Mouse (Mus musculus): ENCODE measurements at regions not wholly inside any gene's neighbourhood (a gene's known extent, or its start where the extent isn't known, plus 50 kb on each side); places are given as distances from the start of the nearest gene placed in this dataset.
"Not testable (repeated sequence)": the region's sequence is repeated elsewhere in the genome, so short reads cannot be mapped to it uniquely, and the experiment has no call there.

DNA sequence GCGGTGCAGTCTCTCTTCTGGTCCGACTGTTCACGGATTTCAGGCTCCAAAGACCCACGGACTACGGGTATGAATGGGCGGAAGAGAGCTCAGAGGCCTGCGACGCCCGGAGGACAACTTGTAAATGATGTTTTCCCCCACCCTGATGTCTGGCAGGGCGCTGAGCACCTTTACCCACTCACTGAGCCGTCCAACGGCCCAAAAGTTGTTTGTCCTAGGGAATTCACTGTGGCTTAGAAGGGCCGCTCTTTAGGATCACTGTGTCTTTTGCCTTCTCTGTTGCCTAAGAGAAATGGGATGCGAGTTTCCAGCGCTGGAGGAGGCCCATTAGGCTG, 98.1 kb upstream of the Tspan5 start:
- H3K36me3 ChIP-seq (ENCODE audit: control insufficient read depth, insufficient read depth) = no peaks in the 10 kb centered on the region
- H3K4me1 ChIP-seq (replicated peaks; ENCODE audit: control insufficient read depth, insufficient read depth, low read length) = peaks cover 17% of the 10 kb centered on the region
- H3K27ac ChIP-seq (ENCODE audit: low read length) = no peak overlapping the region
- peak overlapping the region; percentile 31 for H3K4me2 ChIP-seq (ENCODE audit: low read length)
- 17% methylated on average over 15 of the region's 15 CpGs for WGBS
- H3K9me3 ChIP-seq (ENCODE audit: control insufficient read depth, low read length) = peaks cover 4% of the 10 kb centered on the region; the same call in 1 of the 2 replicates
- no peak for ATAC-seq
- no peaks in the 10 kb centered on the region for H3K27me3 ChIP-seq (replicated peaks; ENCODE audit: control insufficient read depth, insufficient read depth, low read length)
- peak overlapping the region; percentile 24 for H3K9ac ChIP-seq (replicated peaks; ENCODE audit: low read depth, low read length)
- peak overlapping the region; percentile 2 for H3K4me3 ChIP-seq (replicated peaks; ENCODE audit: low read length)

DNA sequence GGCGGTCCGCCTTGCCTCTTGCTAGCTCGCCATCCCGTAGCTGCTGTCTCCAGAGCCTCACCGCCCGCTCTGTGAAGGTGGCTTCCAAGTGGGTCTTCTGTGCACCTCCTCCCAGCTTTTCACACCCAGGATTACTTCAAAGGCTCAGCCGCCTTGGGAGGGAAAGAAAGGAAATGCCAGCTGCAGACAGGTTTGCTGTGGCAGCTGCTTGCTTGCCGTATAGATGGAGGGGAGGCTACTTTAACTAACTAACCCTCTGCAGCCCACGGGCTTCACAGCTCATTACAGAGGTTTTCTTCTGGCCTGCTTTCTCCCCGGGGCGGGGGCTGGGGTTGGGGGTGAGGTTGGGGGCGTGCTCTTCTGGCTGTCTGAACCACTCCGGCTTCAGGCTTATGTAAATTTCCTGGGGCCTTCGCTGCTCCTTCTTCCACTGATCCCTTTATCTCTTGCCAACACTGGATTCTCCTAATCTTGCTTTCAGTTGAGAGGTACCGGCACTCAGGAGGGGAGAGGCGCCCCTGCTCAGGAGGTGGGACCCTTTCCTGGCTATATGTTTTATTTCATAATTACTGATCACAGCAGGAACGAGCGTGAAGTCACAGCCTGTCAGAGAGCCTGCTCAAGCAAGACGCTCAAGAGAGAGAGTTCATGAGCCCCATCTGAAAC, 97.6 kb upstream of the Tspan5 start:
- Histone ChIP-seq H3K27ac (ENCODE audit: low read length) (no peak overlapping the region), H3K9ac (replicated peaks; ENCODE audit: low read depth, low read length) (peak overlapping the region; percentile 24), H3K27me3 (replicated peaks; ENCODE audit: control insufficient read depth, insufficient read depth, low read length) (no peaks in the 10 kb centered on the region), H3K9me3 (ENCODE audit: control insufficient read depth, low read length) (peaks cover 4% of the 10 kb centered on the region; the same call in 1 of the 2 replicates), H3K36me3 (ENCODE audit: control insufficient read depth, insufficient read depth) (no peaks in the 10 kb centered on the region), H3K4me2 (ENCODE audit: low read length) (peak overlapping the region; percentile 31), H3K4me3 (replicated peaks; ENCODE audit: low read length) (peak overlapping the region; percentile 2), H3K4me1 (replicated peaks; ENCODE audit: control insufficient read depth, insufficient read depth, low read length) (peaks cover 17% of the 10 kb centered on the region)
- peak; percentile 80 for ATAC-seq
- WGBS = 3% methylated on average over 19 of the region's 19 CpGs

- H3K4me3 ChIP-seq (replicated peaks; ENCODE audit: low read length) = no peak overlapping the region
- no peaks in the 10 kb centered on the region for H3K27me3 ChIP-seq (replicated peaks; ENCODE audit: control insufficient read depth, insufficient read depth, low read length)
- H3K36me3 ChIP-seq (ENCODE audit: control insufficient read depth, insufficient read depth) = no peaks in the 10 kb centered on the region
- H3K4me2 ChIP-seq (ENCODE audit: low read length) = no peak overlapping the region
- ATAC-seq = 0 out of 2 replicates have a peak, but pooled peaks have one; percentile 7
- peaks cover 4% of the 10 kb centered on the region; the same call in 1 of the 2 replicates for H3K9me3 ChIP-seq (ENCODE audit: control insufficient read depth, low read length)
- H3K9ac ChIP-seq (replicated peaks; ENCODE audit: low read depth, low read length) = no peak overlapping the region
- 0 out of 2 replicates have a peak overlapping the region, but pooled peaks have one; percentile 41 for H3K27ac ChIP-seq (ENCODE audit: low read length)
- WGBS = 14% methylated on average over 3 of the region's 3 CpGs
- peaks cover 17% of the 10 kb centered on the region for H3K4me1 ChIP-seq (replicated peaks; ENCODE audit: control insufficient read depth, insufficient read depth, low read length)
Measured at GRCm38 (mm10) chr3:138645320-138645719, 96.7 kb upstream of the Tspan5 start.

DNA sequence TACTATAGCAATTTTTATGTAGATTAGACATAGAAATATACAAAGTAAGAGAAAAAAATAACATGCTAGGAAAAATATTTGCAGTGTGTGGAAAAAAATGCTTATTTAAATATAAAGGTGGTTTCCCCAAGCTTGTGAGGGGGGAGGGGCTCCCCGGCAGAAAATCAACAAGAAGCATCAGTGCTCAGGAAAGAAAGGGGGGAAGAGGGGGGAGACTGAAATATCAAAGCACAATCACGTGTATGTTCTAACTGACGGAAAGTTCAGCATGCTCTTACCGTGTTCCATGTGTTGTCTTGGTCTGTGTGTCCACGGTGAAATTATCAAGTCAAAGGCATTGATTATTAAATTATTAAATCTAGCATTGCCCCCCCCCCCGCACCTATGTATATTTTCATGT, 92.3 kb upstream of the Tspan5 start:
- H3K4me1 ChIP-seq (replicated peaks; ENCODE audit: control insufficient read depth, insufficient read depth, low read length) = peaks cover 8% of the 10 kb centered on the region
- no peak overlapping the region for H3K9ac ChIP-seq (replicated peaks; ENCODE audit: low read depth, low read length)
- H3K4me2 ChIP-seq (ENCODE audit: low read length) = no peak overlapping the region
- WGBS = 89% methylated on average over 6 of the region's 6 CpGs
- no peak overlapping the region for H3K4me3 ChIP-seq (replicated peaks; ENCODE audit: low read length)
- no peak overlapping the region for H3K27ac ChIP-seq (ENCODE audit: low read length)
- no peaks in the 10 kb centered on the region for H3K27me3 ChIP-seq (replicated peaks; ENCODE audit: control insufficient read depth, insufficient read depth, low read length)
- no peaks in the 10 kb centered on the region for H3K36me3 ChIP-seq (ENCODE audit: control insufficient read depth, insufficient read depth)
- peaks cover 2% of the 10 kb centered on the region; the same call in 1 of the 2 replicates for H3K9me3 ChIP-seq (ENCODE audit: control insufficient read depth, low read length)
- no peak for ATAC-seq

GRCm38 (mm10) chr3:138650671-138651070, 91.3 kb upstream of the Tspan5 start:
- H3K27me3 ChIP-seq (replicated peaks; ENCODE audit: control insufficient read depth, insufficient read depth, low read length); H3K36me3 ChIP-seq (ENCODE audit: control insufficient read depth, insufficient read depth): not testable (repeated sequence)
- 93% methylated on average over 4 of the region's 4 CpGs for WGBS

GRCm38 (mm10) chr3:138651361-138652205, 90.4 kb upstream of the Tspan5 start:
- no peak overlapping the region for H3K27ac ChIP-seq (ENCODE audit: low read length)
- peaks cover 2% of the 10 kb centered on the region; the same call in 1 of the 2 replicates for H3K9me3 ChIP-seq (ENCODE audit: control insufficient read depth, low read length)
- no peak for ATAC-seq
- no peak overlapping the region for H3K4me3 ChIP-seq (replicated peaks; ENCODE audit: low read length)
- H3K27me3 ChIP-seq (replicated peaks; ENCODE audit: control insufficient read depth, insufficient read depth, low read length) = no peaks in the 10 kb centered on the region
- no peaks in the 10 kb centered on the region for H3K36me3 ChIP-seq (ENCODE audit: control insufficient read depth, insufficient read depth)
- no peak overlapping the region for H3K4me2 ChIP-seq (ENCODE audit: low read length)
- WGBS = 80% methylated on average over 12 of the region's 12 CpGs
- H3K9ac ChIP-seq (replicated peaks; ENCODE audit: low read depth, low read length) = no peak overlapping the region
- H3K4me1 ChIP-seq (replicated peaks; ENCODE audit: control insufficient read depth, insufficient read depth, low read length) = 0 out of 2 replicates have a peak, but pooled peaks cover 8% of the 10 kb centered on the region

More at GRCm38 (mm10) chr3:138650671-138651070, 91.3 kb upstream of the Tspan5 start:
- H3K27ac ChIP-seq (ENCODE audit: low read length); H3K9ac ChIP-seq (replicated peaks; ENCODE audit: low read depth, low read length); H3K4me2 ChIP-seq (ENCODE audit: low read length); H3K4me3 ChIP-seq (replicated peaks; ENCODE audit: low read length); ATAC-seq; H3K4me1 ChIP-seq (replicated peaks; ENCODE audit: control insufficient read depth, insufficient read depth, low read length); H3K9me3 ChIP-seq (ENCODE audit: control insufficient read depth, low read length): not testable (repeated sequence)

DNA sequence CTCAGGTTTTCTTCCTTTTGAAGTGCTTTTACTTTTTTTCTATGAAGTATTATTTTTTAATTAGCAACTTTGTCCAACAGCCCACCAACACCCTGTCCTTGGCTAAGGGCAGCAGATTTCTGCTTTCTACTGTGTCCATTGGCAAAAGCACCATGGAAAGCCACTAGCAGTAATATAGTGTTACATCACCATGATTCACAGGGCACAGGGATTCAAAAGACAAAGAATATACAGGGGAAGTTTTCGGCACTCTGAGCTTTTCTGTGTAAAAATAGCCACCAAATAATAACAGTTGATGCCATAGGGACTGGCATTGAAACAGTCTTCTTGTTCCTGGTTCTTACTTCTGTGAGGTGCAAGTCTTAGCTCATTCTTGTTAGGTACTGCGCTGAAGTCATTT, 89.8 kb upstream of the Tspan5 start:
- WGBS = 89% methylated on average over 2 of the region's 2 CpGs
- Histone ChIP-seq H3K4me2 (ENCODE audit: low read length) (no peak overlapping the region), H3K4me1 (replicated peaks; ENCODE audit: control insufficient read depth, insufficient read depth, low read length) (0 out of 2 replicates have a peak, but pooled peaks cover 8% of the 10 kb centered on the region), H3K36me3 (ENCODE audit: control insufficient read depth, insufficient read depth) (no peaks in the 10 kb centered on the region), H3K27ac (ENCODE audit: low read length) (no peak overlapping the region), H3K27me3 (replicated peaks; ENCODE audit: control insufficient read depth, insufficient read depth, low read length) (no peaks in the 10 kb centered on the region), H3K9ac (replicated peaks; ENCODE audit: low read depth, low read length) (no peak overlapping the region), H3K9me3 (ENCODE audit: control insufficient read depth, low read length) (0 out of 2 replicates have a peak, but pooled peaks cover 2% of the 10 kb centered on the region), H3K4me3 (replicated peaks; ENCODE audit: low read length) (no peak overlapping the region)
- no peak for ATAC-seq

DNA sequence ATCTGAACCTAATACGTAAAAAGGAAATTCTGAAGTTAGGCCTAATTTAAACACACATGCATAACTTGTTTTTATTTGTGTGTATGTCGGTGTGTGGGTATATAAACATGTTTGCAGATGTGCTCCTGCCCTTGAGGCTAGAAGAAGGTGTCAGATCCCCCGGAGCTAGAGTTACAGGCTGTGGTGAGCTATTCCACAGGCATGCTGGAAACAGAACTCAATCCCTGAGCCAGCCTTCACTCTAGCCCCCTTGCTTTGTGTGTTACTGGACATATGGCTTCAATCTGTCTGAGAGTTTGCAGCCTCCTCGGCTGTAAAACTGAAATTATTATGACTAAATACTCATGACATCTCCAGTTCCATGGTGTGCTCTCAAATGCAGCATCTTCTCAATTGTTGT, 89.3 kb upstream of the Tspan5 start:
- Histone ChIP-seq H3K4me3 (replicated peaks; ENCODE audit: low read length) (no peak overlapping the region), H3K4me1 (replicated peaks; ENCODE audit: control insufficient read depth, insufficient read depth, low read length) (0 out of 2 replicates have a peak, but pooled peaks cover 8% of the 10 kb centered on the region), H3K4me2 (ENCODE audit: low read length) (no peak overlapping the region), H3K27ac (ENCODE audit: low read length) (no peak overlapping the region), H3K9ac (replicated peaks; ENCODE audit: low read depth, low read length) (no peak overlapping the region), H3K9me3 (ENCODE audit: control insufficient read depth, low read length) (0 out of 2 replicates have a peak, but pooled peaks cover 2% of the 10 kb centered on the region), H3K36me3 (ENCODE audit: control insufficient read depth, insufficient read depth) (no peaks in the 10 kb centered on the region), H3K27me3 (replicated peaks; ENCODE audit: control insufficient read depth, insufficient read depth, low read length) (no peaks in the 10 kb centered on the region)
- 74% methylated on average over 4 of the region's 4 CpGs for WGBS
- ATAC-seq = peak; percentile 38

DNA sequence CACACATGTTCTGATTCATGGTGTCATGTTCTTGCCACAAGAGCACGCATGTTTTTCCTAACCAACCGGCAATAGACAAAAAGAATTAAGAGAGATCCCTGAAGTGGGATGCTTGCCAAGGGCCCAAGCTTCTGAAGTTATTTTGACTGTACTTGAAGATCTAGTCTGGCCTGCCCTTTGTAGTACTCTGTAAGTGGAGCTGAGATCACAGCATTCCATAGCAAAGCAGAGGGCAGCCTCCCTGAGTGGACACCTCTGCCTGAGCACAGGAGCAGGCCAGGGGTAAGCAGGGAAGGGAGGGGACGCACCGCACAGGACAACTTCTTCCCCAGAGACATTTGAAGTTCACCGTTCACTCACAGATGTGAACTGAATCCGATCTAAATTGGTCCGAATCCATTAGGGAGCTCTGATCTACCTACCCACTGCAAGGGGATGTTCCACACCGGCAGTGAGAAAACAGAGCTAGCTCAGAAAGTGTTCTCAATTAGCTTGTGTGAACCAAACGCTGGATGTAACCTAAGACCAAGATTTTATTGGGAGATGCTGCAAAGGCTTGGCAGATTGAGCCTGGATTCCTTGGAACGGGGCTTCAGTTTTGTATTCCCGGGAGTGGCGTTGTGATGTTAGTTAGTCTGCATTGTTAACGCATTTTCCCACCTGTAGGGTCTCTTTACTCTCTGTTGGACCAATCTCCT, 88.3 kb upstream of the Tspan5 start:
- no peak overlapping the region for H3K9ac ChIP-seq (replicated peaks; ENCODE audit: low read depth, low read length)
- WGBS = 86% methylated on average over 13 of the region's 13 CpGs
- no peaks in the 10 kb centered on the region for H3K27me3 ChIP-seq (replicated peaks; ENCODE audit: control insufficient read depth, insufficient read depth, low read length)
- no peaks in the 10 kb centered on the region for H3K36me3 ChIP-seq (ENCODE audit: control insufficient read depth, insufficient read depth)
- H3K27ac ChIP-seq (ENCODE audit: low read length) = no peak overlapping the region
- H3K4me1 ChIP-seq (replicated peaks; ENCODE audit: control insufficient read depth, insufficient read depth, low read length) = 0 out of 2 replicates have a peak, but pooled peaks cover 8% of the 10 kb centered on the region
- 0 out of 2 replicates have a peak, but pooled peaks cover 2% of the 10 kb centered on the region for H3K9me3 ChIP-seq (ENCODE audit: control insufficient read depth, low read length)
- ATAC-seq = no peak
- no peak overlapping the region for H3K4me3 ChIP-seq (replicated peaks; ENCODE audit: low read length)
- H3K4me2 ChIP-seq (ENCODE audit: low read length) = no peak overlapping the region

All from forebrain, embryonic 16.5 days (tissue).